Mouse (Mus musculus) intestine, embryonic 15.5 days (tissue): ENCODE measurements around the gene Idh2. TPM values are rescaled to one million over a fixed set of nuclear protein-coding genes. Genes with fewer than 3 reads are reported as not detected.

Experiments used
- ATAC-seq: fragments of 200-750 bp; cut with Nextera tagmentation; 2 replicates; pipeline ENCODE4 v1.8.0; 2017; ENCODE audit warnings: moderate TSS enrichment, moderate library complexity
- H3K27ac ChIP-seq: fragments of 300-500 bp; sonication (generic); 2 replicates; pipeline ENCODE4 v1.5.1; 2015; ENCODE audit warnings: mild to moderate bottlenecking, inconsistent platforms
- H3K27me3 ChIP-seq: fragments of 300-500 bp; sonication (generic); replicated peaks from 2 replicates; pipeline ENCODE4 v1.6.1; 2015; ENCODE audit warnings: inconsistent platforms
- H3K36me3 ChIP-seq: fragments of 300-500 bp; sonication (generic); 2 replicates; pipeline ENCODE4 v1.6.1; 2015; ENCODE audit warnings: inconsistent platforms
- H3K4me1 ChIP-seq: fragments of 300-500 bp; sonication (generic); replicated peaks from 2 replicates; pipeline ENCODE4 v1.6.1; 2015; ENCODE audit warnings: inconsistent platforms
- H3K4me2 ChIP-seq: fragments of 300-500 bp; sonication (generic); replicated peaks from 2 replicates; pipeline ENCODE4 v1.6.1; 2015; ENCODE audit warnings: mild to moderate bottlenecking, inconsistent platforms
- H3K4me3 ChIP-seq: fragments of 300-500 bp; sonication (generic); replicated peaks from 2 replicates; pipeline ENCODE4 v1.5.1; 2015; ENCODE audit warnings: inconsistent platforms
- H3K9ac ChIP-seq: fragments of 300-500 bp; sonication (generic); 2 replicates; pipeline ENCODE4 v1.6.1; 2015; ENCODE audit warnings: inconsistent platforms
- H3K9me3 ChIP-seq: fragments of 300-500 bp; sonication (generic); 2 replicates; pipeline ENCODE4 v1.6.1; 2016; ENCODE audit warnings: inconsistent platforms
- WGBS: fragments of 180-500 bp; shearing (Covaris S2); methylation state at CpG from one replicate; pipeline ENCODE4 v1.1.7; 2015; 5-methylcytosine and 5-hydroxymethylcytosine counted together
- polyA plus RNA-seq: library from polyadenylated mRNA; unstranded; fragments of >200 nt; fragmentation: Nextera tagmentation; extraction: Ambion mirVana; gene quantifications from 2 replicates; pipeline ENCODE4 v1.2.1, GENCODE M21; 2015

Gene Idh2
- polyA plus RNA-seq, 1 experiment from 2014 or later, result 520 TPM

DNA sequence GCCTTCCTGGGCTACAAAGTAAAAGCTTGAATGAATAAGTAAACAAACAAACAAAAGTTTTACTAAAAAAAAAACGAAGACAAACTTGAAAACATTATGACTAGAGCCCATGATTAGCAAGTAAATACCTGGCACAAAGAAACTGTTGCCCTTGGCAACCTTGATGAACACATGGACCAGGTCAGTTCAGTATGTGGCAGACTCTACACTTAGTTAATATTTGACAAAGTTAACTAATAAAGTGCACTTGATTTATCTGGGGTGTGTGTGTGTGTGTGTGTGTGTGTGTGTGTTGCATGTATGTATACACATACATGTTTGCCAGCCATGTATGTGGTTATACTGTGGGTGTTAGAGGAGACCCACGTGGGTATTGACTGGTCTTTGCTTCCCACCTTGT, 65.4 kb downstream of the Idh2 start:
- Histone ChIP-seq H3K4me1 (peaks cover 39% of the 10 kb centered on the region), H3K4me3 (no peak overlapping the region), H3K27me3 (no peaks in the 10 kb centered on the region), H3K27ac (no peak overlapping the region), H3K36me3 (no peaks in the 10 kb centered on the region), H3K9ac (no peak overlapping the region), H3K9me3 (no peaks in the 10 kb centered on the region), H3K4me2 (no peak overlapping the region)
- peak; percentile 60 for ATAC-seq
- 45% methylated on average over 2 of the region's 2 CpGs for WGBS

DNA sequence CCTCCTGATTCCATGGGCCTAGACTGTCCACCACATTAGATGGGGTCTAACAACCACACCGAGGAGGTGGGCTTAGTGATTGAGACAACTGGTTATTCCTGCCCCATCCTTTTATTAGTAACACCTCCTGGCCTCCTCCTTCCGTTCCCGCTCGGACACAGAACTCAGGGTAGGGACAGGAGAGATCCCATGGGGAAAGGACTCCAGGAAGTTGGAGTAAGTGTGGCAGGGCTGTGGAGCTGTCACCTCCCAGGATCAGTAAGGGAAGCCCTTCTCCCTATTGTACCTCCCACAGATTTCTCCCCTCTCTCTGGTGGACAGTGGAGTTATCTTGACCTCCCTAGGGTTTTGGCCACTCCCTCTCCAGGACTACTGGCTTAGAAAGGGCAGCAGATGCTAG, 68.2 kb downstream of the Idh2 start:
- Histone ChIP-seq H3K27me3 (no peaks in the 10 kb centered on the region), H3K9me3 (no peaks in the 10 kb centered on the region), H3K9ac (no peak overlapping the region), H3K27ac (no peak overlapping the region), H3K36me3 (no peaks in the 10 kb centered on the region), H3K4me2 (no peak overlapping the region), H3K4me1 (peaks cover 29% of the 10 kb centered on the region), H3K4me3 (no peak overlapping the region)
- ATAC-seq, result no peak
- 76% methylated on average over 4 of the region's 4 CpGs for WGBS

Other genes starting within 250 kb of the Idh2 start
- gene Ap3s2, start 194.7 kb downstream of the Idh2 start, polyA plus RNA-seq, result 27.6 and 36.8 TPM in 2 replicates
- gene Arpin, start 180.0 kb downstream of the Idh2 start, polyA plus RNA-seq, result 49.7 and 52.7 TPM in 2 replicates
- gene Zfp710, start 90.6 kb downstream of the Idh2 start, polyA plus RNA-seq, result 13.5 and 13.6 TPM in 2 replicates
- gene Sema4b, start 71.4 kb upstream of the Idh2 start, polyA plus RNA-seq, result 16.8 and 16.9 TPM in 2 replicates
- gene Cib1, start 117.4 kb upstream of the Idh2 start, polyA plus RNA-seq, result 199 and 237 TPM in 2 replicates
- 6.5 and 6.6 TPM in 2 replicates for gene Gdpgp1, start 117.5 kb upstream of the Idh2 start, polyA plus RNA-seq
- 0.96 and 1.3 TPM in 2 replicates for gene Ttll13, start 131.0 kb upstream of the Idh2 start, polyA plus RNA-seq
- gene Ngrn, start 145.8 kb upstream of the Idh2 start, polyA plus RNA-seq, result 51.3 and 52.8 TPM in 2 replicates
- 12.7 and 14.8 TPM in 2 replicates for gene Vps33b, start 154.3 kb upstream of the Idh2 start, polyA plus RNA-seq
- gene Prc1, start 179.1 kb upstream of the Idh2 start, polyA plus RNA-seq, result 118 and 121 TPM in 2 replicates
- 9.3 and 10.7 TPM in 2 replicates for gene Rccd1, start 209.1 kb upstream of the Idh2 start, polyA plus RNA-seq
- 37.0 and 37.6 TPM in 2 replicates for gene Unc45a, start 225.6 kb upstream of the Idh2 start, polyA plus RNA-seq
- 14.7 and 15.4 TPM in 2 replicates for gene Hddc3, start 227.7 kb upstream of the Idh2 start, polyA plus RNA-seq